Mouse (Mus musculus) neutrophil, adult 59 days (primary cell): ENCODE results near the gene Guca1b. TPM values are rescaled to one million over a fixed set of nuclear protein-coding genes. Genes with fewer than 3 reads are reported as not detected.

ENCODE experiments used
- total RNA-seq, 2 experiments: library from RNA; stranded (reverse); gene quantifications; 1 replicate in 1 of 2; 2 replicates in 1 of 2; pipeline ENCODE4 v1.2.4; 2023

Gene Guca1b
- under 1 TPM in 1 of 2 experiments, not detected in 1; 0.36 TPM for total RNA-seq

DNA sequence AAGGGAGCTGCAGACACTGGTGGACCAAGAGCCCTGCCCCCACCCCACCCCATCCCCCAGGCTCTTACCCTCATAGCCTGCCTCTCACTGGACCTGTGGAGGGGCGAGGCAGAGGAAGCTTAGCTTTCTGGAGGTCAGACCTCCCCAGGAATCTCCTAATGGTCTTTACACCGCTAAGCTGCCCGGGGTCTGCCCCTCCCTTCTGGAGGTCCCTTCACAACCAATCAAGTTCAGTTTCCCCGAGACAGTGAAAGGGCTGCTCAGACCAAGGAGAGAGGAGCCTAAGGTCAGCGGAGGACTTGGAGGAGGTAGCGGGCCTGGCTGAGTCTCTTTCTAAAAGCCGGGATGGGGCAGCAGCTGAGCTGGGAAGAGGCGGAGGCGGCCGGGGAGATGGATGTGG, at the start of gene Guca1b:
Gene Guca1b (plus strand): TSS at position 249 of the 400 bp plus-strand sequence.

DNA sequence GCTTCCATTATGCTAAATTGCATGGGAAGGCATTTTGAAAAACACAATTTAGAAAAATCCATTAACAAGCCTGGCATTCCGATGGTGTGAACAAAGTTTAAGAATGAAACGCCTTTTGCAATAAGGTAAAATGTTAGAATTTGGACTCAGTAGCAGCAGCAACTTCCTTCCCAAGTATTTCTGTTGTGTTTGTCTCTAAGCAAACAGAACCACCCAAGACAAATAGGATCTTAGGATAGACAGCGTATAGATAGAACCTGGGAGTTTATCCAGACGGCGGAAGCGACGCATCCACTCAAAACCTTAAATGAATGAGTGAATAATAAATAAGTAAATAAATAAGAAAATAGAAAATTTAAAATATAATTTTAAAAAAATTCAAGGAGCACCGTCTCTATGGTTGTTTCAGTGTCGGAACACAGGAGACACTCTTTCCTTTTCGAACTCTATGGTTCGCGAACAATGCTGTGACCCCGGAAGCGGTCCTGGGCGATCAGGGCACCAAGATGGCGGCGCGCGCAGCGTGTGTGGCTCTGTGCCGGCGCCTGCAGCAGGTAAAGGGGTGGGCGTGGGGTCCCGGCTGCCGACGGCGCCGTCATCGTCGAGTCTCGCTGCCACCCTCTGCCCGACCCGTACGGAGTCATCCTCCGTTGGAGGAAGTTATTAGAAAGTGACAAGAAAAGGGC, 16.6 kb upstream of the Guca1b start, which contains the start of gene Mrps10:
Gene Mrps10 (plus strand): TSS at position 487 of the 686 bp plus-strand sequence.

DNA sequence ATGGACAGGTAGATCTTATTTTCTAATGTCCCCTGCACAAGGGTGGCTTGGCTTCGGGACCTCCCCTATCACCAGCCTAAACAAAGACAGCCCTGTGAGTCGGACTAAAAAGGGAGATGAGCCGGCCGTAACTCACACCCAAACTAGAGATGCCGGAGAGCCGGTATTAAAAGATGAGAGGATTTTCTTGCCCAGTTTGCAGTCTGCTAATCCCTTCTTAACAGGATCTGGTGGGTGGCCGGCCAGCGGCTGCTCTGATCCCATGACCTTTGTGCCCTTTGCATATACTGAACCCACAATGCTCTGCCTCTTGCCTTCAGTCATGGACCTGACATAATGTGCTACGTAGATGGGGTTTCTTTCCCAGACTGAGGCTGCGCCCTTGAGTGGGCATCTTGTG, 15.3 kb downstream of the Guca1b start, which contains the start of gene Guca1a:
Gene Guca1a (minus strand): TSS at position 134 of the 400 bp plus-strand sequence.

DNA sequence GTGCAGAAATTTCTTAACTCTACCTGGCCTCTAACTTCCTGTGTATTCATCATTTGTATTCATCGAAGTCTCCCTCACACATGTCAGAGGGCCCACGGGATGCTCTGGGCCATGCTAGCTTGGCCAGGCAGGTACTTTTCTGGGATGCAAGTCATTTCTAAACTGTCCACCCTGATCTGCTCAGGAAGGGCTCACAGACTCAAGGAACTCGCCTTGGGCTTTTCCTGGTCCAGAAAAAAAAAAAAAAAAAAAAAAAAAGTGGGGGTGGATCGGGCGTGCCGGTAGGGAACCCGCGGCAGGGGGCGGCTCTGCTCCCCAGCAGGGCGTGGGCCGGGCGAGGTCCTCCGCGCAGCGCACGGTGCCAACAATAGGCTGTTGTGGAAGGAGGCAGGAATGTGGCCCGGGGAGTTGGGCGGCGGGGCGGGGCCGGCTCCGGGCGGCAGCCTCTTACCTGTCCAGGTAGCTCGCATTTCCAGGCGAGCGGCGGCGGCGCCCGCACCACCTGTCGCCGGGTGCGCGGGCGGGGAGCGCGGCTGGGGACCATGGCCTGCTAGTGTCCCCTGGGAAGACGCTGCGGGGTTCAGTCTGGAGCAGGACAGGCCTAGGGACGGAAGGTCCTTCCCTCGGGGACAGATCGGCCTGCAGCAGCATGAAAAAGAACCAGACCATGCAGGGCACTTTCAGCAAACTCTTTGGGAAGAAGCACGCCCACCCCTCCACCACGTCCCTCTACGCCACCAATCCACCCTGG, 51.1 kb downstream of the Guca1b start, which contains the start of gene AI661453:
Gene AI661453 (plus strand): TSS at position 460 of the 751 bp plus-strand sequence.

DNA sequence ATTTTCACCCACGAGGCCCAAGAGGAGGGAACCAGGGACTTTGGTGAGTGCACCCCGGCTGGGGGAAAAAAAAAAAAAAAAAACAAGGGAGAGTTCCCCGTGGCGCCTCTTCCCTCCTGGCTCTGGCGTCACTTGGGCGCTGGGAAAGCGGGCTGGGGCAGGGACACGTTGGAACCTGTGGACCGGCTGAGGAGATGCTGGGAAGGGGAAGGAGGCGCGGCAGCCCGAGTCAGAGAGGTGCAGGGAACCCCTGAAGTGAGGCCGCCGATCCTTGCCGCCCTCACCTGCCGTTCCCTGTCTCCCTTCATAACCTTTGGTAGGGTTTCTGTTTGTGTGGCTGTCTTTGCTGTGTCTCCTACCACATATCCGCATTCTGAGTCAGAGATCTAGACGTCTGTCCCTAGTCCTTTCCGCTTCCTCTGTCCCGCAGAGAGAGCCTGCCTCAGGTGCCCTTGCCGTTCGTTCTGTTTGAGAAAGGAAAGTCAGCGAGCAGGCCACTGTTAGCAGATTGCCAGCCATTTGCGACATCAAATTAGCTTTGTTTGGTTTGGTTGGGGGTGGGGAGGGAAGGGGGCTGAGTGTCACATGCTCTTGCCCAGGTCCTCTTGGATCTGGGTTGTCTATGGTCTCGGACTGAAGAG, 51.8 kb downstream of the Guca1b start, which contains the start of gene 1700001C19Rik:
Gene 1700001C19Rik (minus strand): TSS at position 470 of the 641 bp plus-strand sequence.

Other genes starting within 250 kb of the Guca1b start
- 10 to 100 TPM in 1 of 2 experiments, 1 to 10 TPM in 1; 9.4 to 10.3 TPM for gene Mrps10, start 16.5 kb upstream of the Guca1b start, total RNA-seq
- 1 to 10 TPM; 4.9 to 5.7 TPM for gene Guca1a, start 15.2 kb downstream of the Guca1b start, total RNA-seq
- gene AI661453, start 51.2 kb downstream of the Guca1b start, total RNA-seq = under 1 TPM; 0.11 to 0.29 TPM
- not detected for gene 1700001C19Rik, start 52.0 kb downstream of the Guca1b start, total RNA-seq
- gene Taf8, start 116.9 kb downstream of the Guca1b start, total RNA-seq = 10 to 100 TPM; 38.3 to 39.9 TPM
- gene Ccnd3, start 119.7 kb downstream of the Guca1b start, total RNA-seq = 100 to 1,000 TPM; 452 to 530 TPM
- 10 to 100 TPM; 10.2 to 10.3 TPM for gene Bysl, start 226.1 kb downstream of the Guca1b start, total RNA-seq
- 10 to 100 TPM; 66.3 to 73.7 TPM for gene Med20, start 226.2 kb downstream of the Guca1b start, total RNA-seq
- gene Gm20517, start 226.2 kb downstream of the Guca1b start, total RNA-seq = 1 to 10 TPM; 5.5 to 6.0 TPM
- 1 to 10 TPM; 5.4 to 8.4 TPM for gene Usp49, start 245.3 kb downstream of the Guca1b start, total RNA-seq